Mouse (Mus musculus): Measurements from ENCODE around the gene Myh2.
A peak's percentile ranks its signal among the peaks of the same experiment; 100 is the strongest.

Gene Myh2

GRCm38 (mm10) chr11:67153123-67153522 is 17.7 kb upstream of the Myh2 start:
- DNase-seq: no peak

GRCm38 (mm10) chr11:67153843-67154242 is 17.0 kb upstream of the Myh2 start:
- no peak for DNase-seq

GRCm38 (mm10) chr11:67155650-67156049 is 15.2 kb upstream of the Myh2 start:
- DNase-seq: no peak

GRCm38 (mm10) chr11:67160131-67160530 is 10.7 kb upstream of the Myh2 start:
- DNase-seq: no peak

GRCm38 (mm10) chr11:67163701-67164100 is 7.1 kb upstream of the Myh2 start:
- DNase-seq: no peak

GRCm38 (mm10) chr11:67164851-67165250 is 6.0 kb upstream of the Myh2 start:
- no peak for DNase-seq

GRCm38 (mm10) chr11:67169301-67169700 is 1.5 kb upstream of the Myh2 start:
- no peak for DNase-seq

GRCm38 (mm10) chr11:67172439-67172838 is 1.6 kb downstream of the Myh2 start:
- DNase-seq: no peak

- DNase-seq: no peak
Observed at GRCm38 (mm10) chr11:67176376-67176775, 5.5 kb downstream of the Myh2 start.

- DNase-seq: no peak
Observed at GRCm38 (mm10) chr11:67190316-67190715, 19.5 kb downstream of the Myh2 start.

GRCm38 (mm10) chr11:67190814-67191213 is 20.0 kb downstream of the Myh2 start:
- no peak for DNase-seq

GRCm38 (mm10) chr11:67191496-67191895 is 20.7 kb downstream of the Myh2 start:
- no peak for DNase-seq

GRCm38 (mm10) chr11:67199321-67199720 is 28.5 kb downstream of the Myh2 start:
- DNase-seq: no peak

- no peak for DNase-seq
Observed at GRCm38 (mm10) chr11:67199752-67200151, 28.9 kb downstream of the Myh2 start, which contains the start of gene Myh1. Myh1 (plus strand) TSS chr11:67200052.

- DNase-seq: peak; percentile 1
Observed at GRCm38 (mm10) chr11:67204766-67205165, 33.9 kb downstream of the Myh2 start.

- no peak for DNase-seq
Observed at GRCm38 (mm10) chr11:67221803-67222202, 51.0 kb downstream of the Myh2 start.

- DNase-seq: no peak
Observed at GRCm38 (mm10) chr11:67224466-67224865, 53.6 kb downstream of the Myh2 start.

- no peak for DNase-seq
Observed at GRCm38 (mm10) chr11:67228731-67229130, 57.9 kb downstream of the Myh2 start.

GRCm38 (mm10) chr11:67229166-67229565 is 58.3 kb downstream of the Myh2 start:
- no peak for DNase-seq

- DNase-seq: no peak
Observed at GRCm38 (mm10) chr11:67229946-67230345, 59.1 kb downstream of the Myh2 start.

- DNase-seq: peak; percentile 38
Observed at GRCm38 (mm10) chr11:67235639-67236358, 65.0 kb downstream of the Myh2 start.

- no peak for DNase-seq
Observed at GRCm38 (mm10) chr11:67236799-67237198, 66.0 kb downstream of the Myh2 start.

- DNase-seq: no peak
Observed at GRCm38 (mm10) chr11:67237481-67238079, 66.8 kb downstream of the Myh2 start, which contains the start of gene Myh4. Myh4 (plus strand) TSS chr11:67238029.

GRCm38 (mm10) chr11:67241051-67241450 is 70.2 kb downstream of the Myh2 start:
- no peak for DNase-seq

All from kidney, postnatal 14 days (tissue).